Mouse (Mus musculus): ENCODE data around the gene 1700086D15Rik. TPM values are rescaled to one million over a fixed set of nuclear protein-coding genes. Genes with fewer than 3 reads are reported as not detected.
A peak's percentile ranks its signal among the peaks of the same experiment; 100 is the strongest.

The 1700086D15Rik gene
- total and polyA plus RNA-seq, 2 experiments, result 0.09 TPM; not detected in 1

DNA sequence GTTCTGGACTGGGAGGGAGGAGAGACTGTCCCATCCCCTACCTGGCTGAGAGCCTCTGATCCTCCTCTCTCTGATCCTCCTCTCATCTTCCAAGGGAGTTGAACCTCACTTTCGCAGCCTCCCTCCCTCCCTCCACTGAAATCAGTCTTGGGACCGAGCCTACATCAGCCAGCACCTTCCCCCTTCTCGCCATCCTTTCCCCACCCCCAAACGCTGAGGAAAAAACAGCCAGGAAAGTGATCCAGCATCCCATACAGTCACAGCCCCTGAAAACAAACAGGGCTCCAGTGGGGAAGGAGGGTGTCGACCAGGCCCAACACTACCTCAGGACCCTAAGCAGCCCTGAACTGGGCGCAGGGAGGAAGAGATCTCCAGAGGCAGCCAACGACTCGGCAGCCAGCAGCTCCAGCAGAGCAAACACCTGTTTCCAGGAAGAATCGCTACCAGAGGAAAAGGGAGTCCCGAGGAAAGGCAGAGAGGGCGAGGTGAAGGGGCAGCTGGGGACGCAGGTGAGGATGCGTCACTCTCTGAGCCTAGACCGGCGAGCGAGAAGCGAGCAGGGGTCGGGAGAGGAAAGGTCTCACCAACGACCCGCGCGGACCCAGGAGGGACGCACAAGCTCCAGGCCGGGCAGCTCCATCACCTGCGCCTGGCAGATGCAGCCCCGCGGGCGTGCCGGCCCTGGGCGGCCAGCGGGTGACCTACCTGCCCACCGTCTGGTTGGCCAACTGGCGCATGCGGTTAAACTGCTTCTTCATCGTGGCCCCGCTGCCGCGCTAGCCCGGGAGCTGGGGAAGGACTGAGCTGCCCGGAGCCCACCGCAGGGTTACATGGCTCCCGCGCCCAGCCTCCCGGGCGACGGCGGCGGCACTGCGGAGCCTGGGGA is 2.4 kb upstream of the 1700086D15Rik start:
- DNase-seq (ENCODE audit: extremely low read depth, low read depth, low spot score), result no peak
- Histone ChIP-seq H3K27ac (replicated peaks; ENCODE audit: insufficient read depth, low read depth, low read length) (no peak overlapping the region), H3K9ac (ENCODE audit: low read depth, low read length) (peak overlapping the region; percentile 82), H3K27me3 (ENCODE audit: control insufficient read depth, insufficient read depth, low read length) (no peaks in the 10 kb centered on the region), H3K79me2 (ENCODE audit: control insufficient read depth, insufficient read depth, low read length) (no peaks in the 10 kb centered on the region), H3K4me1 (ENCODE audit: control insufficient read depth, insufficient read depth, low read length) (peaks cover 5% of the 10 kb centered on the region), H3K4me3 (ENCODE audit: insufficient read depth, low read depth, low read length) (peak overlapping the region; percentile 82), H3K36me3 (ENCODE audit: control insufficient read depth, insufficient read depth, low read length) (no peaks in the 10 kb centered on the region)
- WGBS, result 7% methylated on average over 49 of the region's 49 CpGs
- TF ChIP-seq CTCF (IDR thresholded peaks at IDR 0.05; ENCODE audit: low read depth, low read length) (no peak), POLR2A (IDR thresholded peaks at IDR 0.05; ENCODE audit: extremely low read depth, insufficient read depth, low read length) (no peak)

DNA sequence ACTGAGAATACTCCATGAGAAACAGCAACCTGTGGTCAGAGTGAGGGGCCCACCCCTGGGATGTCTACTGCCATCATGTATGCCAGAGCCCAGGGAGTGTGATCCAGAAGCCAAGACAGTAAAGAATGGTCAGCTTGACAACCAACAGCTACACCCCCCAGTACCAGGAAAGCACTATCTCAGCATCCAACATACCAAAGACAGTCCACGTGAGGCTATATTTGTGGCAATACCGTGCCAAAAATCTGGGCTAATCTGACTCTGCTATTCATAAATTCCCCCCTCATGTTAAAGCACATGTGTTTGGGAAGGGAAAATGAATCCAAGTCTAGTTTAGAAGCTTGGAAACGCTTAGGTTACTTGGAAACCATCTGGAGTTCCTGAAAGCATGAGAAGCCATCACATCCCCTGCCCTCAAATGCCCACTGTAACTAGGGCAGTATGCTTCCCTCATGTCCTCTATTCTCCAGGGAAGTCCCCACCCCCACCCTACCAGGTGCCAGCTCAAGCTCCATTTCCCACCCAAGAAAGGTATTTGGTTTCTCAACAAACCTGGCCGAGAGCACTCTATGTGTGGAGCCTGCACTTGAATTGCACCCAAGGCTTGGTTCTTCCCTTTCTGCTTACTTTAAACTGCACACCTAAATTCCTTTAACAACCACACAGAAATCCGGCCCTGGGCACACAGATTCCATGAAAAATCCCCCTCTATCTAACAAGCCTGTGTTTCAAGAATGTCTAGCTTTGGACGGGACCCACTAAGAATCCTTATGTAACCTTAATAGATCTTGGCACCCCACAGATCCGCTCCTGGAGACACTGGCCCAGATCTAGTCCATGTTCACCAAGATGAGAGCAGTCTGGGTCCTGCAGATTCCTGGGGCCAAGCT is 1.5 kb upstream of the 1700086D15Rik start:
- Histone ChIP-seq H3K27ac (replicated peaks; ENCODE audit: insufficient read depth, low read depth, low read length) (no peak overlapping the region), H3K4me1 (ENCODE audit: control insufficient read depth, insufficient read depth, low read length) (peaks cover 5% of the 10 kb centered on the region), H3K27me3 (ENCODE audit: control insufficient read depth, insufficient read depth, low read length) (no peaks in the 10 kb centered on the region), H3K4me3 (ENCODE audit: insufficient read depth, low read depth, low read length) (no peak overlapping the region), H3K36me3 (ENCODE audit: control insufficient read depth, insufficient read depth, low read length) (no peaks in the 10 kb centered on the region), H3K79me2 (ENCODE audit: control insufficient read depth, insufficient read depth, low read length) (no peaks in the 10 kb centered on the region), H3K9ac (ENCODE audit: low read depth, low read length) (no peak overlapping the region)
- no peak for TF ChIP-seq CTCF (IDR thresholded peaks at IDR 0.05; ENCODE audit: low read depth, low read length)
- TF ChIP-seq POLR2A (IDR thresholded peaks at IDR 0.05; ENCODE audit: extremely low read depth, insufficient read depth, low read length), result no peak
- no peak for DNase-seq (ENCODE audit: extremely low read depth, low read depth, low spot score)
- 83% methylated on average over 7 of the region's 7 CpGs for WGBS

DNA sequence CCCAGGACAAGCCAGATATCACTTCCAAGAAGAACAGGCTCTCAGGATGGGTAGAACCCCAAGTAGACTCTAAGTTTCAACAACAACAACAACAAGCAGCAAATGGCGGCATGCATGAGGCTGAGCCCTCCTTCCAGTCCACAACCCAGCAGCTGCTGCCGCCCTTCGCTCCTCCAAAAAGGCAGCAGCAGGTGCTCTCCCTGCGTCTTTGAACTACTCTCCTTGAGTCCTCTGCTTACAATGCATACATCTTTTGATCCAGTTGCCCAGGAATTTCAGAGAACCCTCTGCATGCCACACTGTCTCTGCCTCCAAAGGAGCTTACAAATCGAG is 1.1 kb downstream of the 1700086D15Rik start:
- H3K27me3 ChIP-seq (ENCODE audit: control insufficient read depth, insufficient read depth, low read length), result no peaks in the 10 kb centered on the region
- H3K9ac ChIP-seq (ENCODE audit: low read depth, low read length), result no peak overlapping the region
- peaks cover 5% of the 10 kb centered on the region for H3K4me1 ChIP-seq (ENCODE audit: control insufficient read depth, insufficient read depth, low read length)
- DNase-seq (ENCODE audit: extremely low read depth, low read depth, low spot score), result no peak
- no peak overlapping the region for H3K4me3 ChIP-seq (ENCODE audit: insufficient read depth, low read depth, low read length)
- H3K36me3 ChIP-seq (ENCODE audit: control insufficient read depth, insufficient read depth, low read length), result no peaks in the 10 kb centered on the region
- no peak for TF ChIP-seq CTCF (IDR thresholded peaks at IDR 0.05; ENCODE audit: low read depth, low read length)
- no peak for TF ChIP-seq POLR2A (IDR thresholded peaks at IDR 0.05; ENCODE audit: extremely low read depth, insufficient read depth, low read length)
- WGBS, result 96% methylated on average over 5 of the region's 5 CpGs
- H3K27ac ChIP-seq (replicated peaks; ENCODE audit: insufficient read depth, low read depth, low read length), result no peak overlapping the region
- H3K79me2 ChIP-seq (ENCODE audit: control insufficient read depth, insufficient read depth, low read length), result no peaks in the 10 kb centered on the region

DNA sequence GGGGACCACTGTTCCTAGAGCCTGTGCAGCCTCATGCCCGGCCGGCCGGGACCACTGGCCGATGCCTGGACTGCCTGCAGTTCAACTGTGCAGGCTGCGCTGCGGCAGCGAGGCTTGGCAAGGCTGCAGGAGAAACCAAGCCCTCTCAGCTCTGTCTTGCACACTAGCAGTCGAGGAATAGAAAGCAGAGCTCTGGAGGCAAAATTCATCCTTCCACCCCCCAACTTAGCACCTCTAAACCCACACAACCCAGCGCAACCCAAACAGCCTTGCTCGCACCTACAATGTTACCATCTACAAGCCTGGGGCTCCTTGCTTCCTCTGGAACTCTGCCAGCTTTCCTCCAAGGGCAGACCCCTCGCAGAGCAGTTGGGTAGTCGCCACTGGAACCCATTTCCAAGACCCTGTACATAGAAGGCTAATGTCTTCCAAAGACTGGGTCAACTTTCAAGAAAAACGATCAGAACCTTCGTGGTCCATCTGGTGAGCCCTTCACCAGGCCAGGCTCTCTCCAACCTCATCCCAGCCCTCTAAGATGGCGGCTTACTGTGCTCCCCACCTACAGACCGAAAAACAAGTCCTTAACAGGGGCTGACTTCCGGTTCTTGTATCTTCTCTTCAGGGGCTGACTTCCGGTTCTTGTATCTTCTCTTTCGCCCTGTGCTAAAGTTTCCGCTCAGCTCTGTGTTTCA is 1.6 kb downstream of the 1700086D15Rik start:
- no peak overlapping the region for H3K9ac ChIP-seq (ENCODE audit: low read depth, low read length)
- H3K36me3 ChIP-seq (ENCODE audit: control insufficient read depth, insufficient read depth, low read length), result no peaks in the 10 kb centered on the region
- no peaks in the 10 kb centered on the region for H3K27me3 ChIP-seq (ENCODE audit: control insufficient read depth, insufficient read depth, low read length)
- TF ChIP-seq POLR2A (IDR thresholded peaks at IDR 0.05; ENCODE audit: extremely low read depth, insufficient read depth, low read length) (no peak), CTCF (IDR thresholded peaks at IDR 0.05; ENCODE audit: low read depth, low read length) (no peak)
- H3K79me2 ChIP-seq (ENCODE audit: control insufficient read depth, insufficient read depth, low read length), result no peaks in the 10 kb centered on the region
- WGBS, result 94% methylated on average over 20 of the region's 20 CpGs
- no peak overlapping the region for H3K27ac ChIP-seq (replicated peaks; ENCODE audit: insufficient read depth, low read depth, low read length)
- peaks cover 5% of the 10 kb centered on the region for H3K4me1 ChIP-seq (ENCODE audit: control insufficient read depth, insufficient read depth, low read length)
- no peak overlapping the region for H3K4me3 ChIP-seq (ENCODE audit: insufficient read depth, low read depth, low read length)
- DNase-seq (ENCODE audit: extremely low read depth, low read depth, low spot score), result no peak

DNA sequence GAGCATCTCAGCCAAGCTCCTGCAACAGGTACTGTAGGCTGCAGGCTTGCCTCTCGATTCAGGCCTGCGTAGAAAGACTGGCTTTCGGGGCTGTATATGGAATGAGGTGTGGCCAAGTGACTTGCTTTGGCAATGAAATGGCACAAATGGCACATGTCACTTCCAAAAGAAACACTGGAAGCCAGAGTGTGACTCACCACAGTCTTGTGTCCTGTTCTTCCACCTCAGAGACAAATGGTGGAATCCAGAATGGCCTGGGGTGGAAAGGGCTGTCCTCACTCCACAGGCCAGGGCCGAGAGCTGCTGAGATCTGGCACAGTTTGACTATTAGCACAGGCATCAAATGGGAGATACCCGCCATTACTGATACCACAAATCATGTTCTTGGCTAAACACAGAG is 6.7 kb downstream of the 1700086D15Rik start:
- H3K27me3 ChIP-seq (ENCODE audit: control insufficient read depth, insufficient read depth, low read length), result no peaks in the 10 kb centered on the region
- H3K36me3 ChIP-seq (ENCODE audit: control insufficient read depth, insufficient read depth, low read length), result no peaks in the 10 kb centered on the region
- no peak for DNase-seq (ENCODE audit: extremely low read depth, low read depth, low spot score)
- WGBS, result 93% methylated on average over 5 of the region's 5 CpGs
- H3K79me2 ChIP-seq (ENCODE audit: control insufficient read depth, insufficient read depth, low read length), result no peaks in the 10 kb centered on the region
- no peak overlapping the region for H3K9ac ChIP-seq (ENCODE audit: low read depth, low read length)
- no peak overlapping the region for H3K27ac ChIP-seq (replicated peaks; ENCODE audit: insufficient read depth, low read depth, low read length)
- no peak overlapping the region for H3K4me3 ChIP-seq (ENCODE audit: insufficient read depth, low read depth, low read length)
- H3K4me1 ChIP-seq (ENCODE audit: control insufficient read depth, insufficient read depth, low read length), result no peaks in the 10 kb centered on the region
- TF ChIP-seq POLR2A (IDR thresholded peaks at IDR 0.05; ENCODE audit: extremely low read depth, insufficient read depth, low read length), result no peak
- no peak for TF ChIP-seq CTCF (IDR thresholded peaks at IDR 0.05; ENCODE audit: low read depth, low read length)
